25 mouse cellular contexts compared by ENCODE assay signal in the genomic region with DNA sequence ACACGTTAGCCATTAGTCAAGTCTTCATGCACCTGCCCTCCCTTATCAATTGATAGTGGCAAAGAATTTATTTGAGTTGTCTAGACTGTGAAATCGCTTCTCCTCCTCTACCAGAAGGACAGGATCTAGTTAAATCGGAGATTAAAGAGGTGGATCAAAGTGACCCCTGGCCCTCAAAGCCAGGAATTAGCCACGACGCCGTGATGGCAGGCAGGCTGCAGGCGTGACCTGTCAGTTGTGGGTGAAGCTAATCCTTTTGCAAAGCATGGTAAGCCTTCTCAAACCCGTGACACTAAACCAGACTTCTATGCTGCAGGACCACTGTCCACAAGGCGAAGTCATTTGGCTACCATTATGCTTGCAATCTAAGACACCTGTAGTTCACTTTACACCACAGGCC.
"Had no signal": no experiment of that assay in that cellular context is flagged by ENCODE, and none has a peak within 500 bp of the region (broad histone marks: within the 10 kb centered on the region; RNA-seq: fewer than 3 reads in every experiment).

No protein-coding gene starts in this region.

- H3K4me2 ChIP-seq: heart, embryonic 11.5 days; hindbrain, embryonic 12.5 days; hindbrain, embryonic 14.5 days; intestine, embryonic 15.5 days; limb, embryonic 12.5 days; liver, embryonic 11.5 days had no signal

- H3K4me1 ChIP-seq: intestine, embryonic 15.5 days had no signal

- H3K9ac ChIP-seq: hindbrain, embryonic 12.5 days; hindbrain, embryonic 14.5 days; intestine, embryonic 15.5 days; limb, embryonic 12.5 days had no signal

- H3K9me3 ChIP-seq: hindbrain, embryonic 10.5 days; hindbrain, embryonic 12.5 days; intestine, embryonic 15.5 days; limb, embryonic 10.5 days; limb, embryonic 12.5 days had no signal

- H3K4me3 ChIP-seq: gastrocnemius, adult 2 months; heart, adult 2 months; hindbrain, embryonic 10.5 days; hindbrain, embryonic 12.5 days; intestine, embryonic 15.5 days; layer of hippocampus, adult 2 months; left cerebral cortex, adult 2 months; limb, embryonic 10.5 days; limb, embryonic 12.5 days had no signal

- H3K27ac ChIP-seq: gastrocnemius, adult 2 months; heart, adult 2 months; hindbrain, embryonic 12.5 days; hindbrain, embryonic 14.5 days; intestine, embryonic 15.5 days; layer of hippocampus, adult 2 months; left cerebral cortex, adult 2 months; limb, embryonic 10.5 days; limb, embryonic 12.5 days had no signal

- DNase-seq: gastrocnemius, adult 2 months; gastrocnemius, postnatal 10 days; gastrocnemius, postnatal 25 days; heart, adult 2 months; heart, postnatal 10 days; heart, postnatal 4 days; kidney, adult 18-20 months; kidney, adult 8-10 months; kidney, postnatal 10 days; kidney, postnatal 25 days; kidney, postnatal 4 days; liver had no signal

- H3K36me3 ChIP-seq: hindbrain, embryonic 10.5 days; hindbrain, embryonic 12.5 days; intestine, embryonic 15.5 days; limb, embryonic 10.5 days; limb, embryonic 12.5 days had no signal

- H3K27me3 ChIP-seq: intestine, embryonic 15.5 days; limb, embryonic 12.5 days had no signal

- ATAC-seq: hindbrain, embryonic 16.5 days; inflammation-experienced regulatory T-cells, adult 6 months; intestine, postnatal 0 days had no signal
